Mouse (Mus musculus): ENCODE measurements at regions not wholly inside any gene's neighbourhood (a gene's known extent, or its start where the extent isn't known, plus 50 kb on each side); places are given as distances from the start of the nearest gene placed in this dataset.
A peak's percentile ranks its signal among the peaks of the same experiment; 100 is the strongest.

- no peak for DNase-seq (ENCODE audit: low read depth)
These were observed 198.6 kb upstream of the Tprg start for GRCm38 (mm10) chr16:25087741-25088648.

GRCm38 (mm10) chr16:25088649-25089019 lies 198.0 kb upstream of the Tprg start:
- no peak for DNase-seq (ENCODE audit: low read depth)

GRCm38 (mm10) chr16:25104165-25104564 lies 182.5 kb upstream of the Tprg start:
- no peak for DNase-seq (ENCODE audit: low read depth)

- no peak for DNase-seq (ENCODE audit: low read depth)
These were observed 182.0 kb upstream of the Tprg start for GRCm38 (mm10) chr16:25104603-25105002.

DNA sequence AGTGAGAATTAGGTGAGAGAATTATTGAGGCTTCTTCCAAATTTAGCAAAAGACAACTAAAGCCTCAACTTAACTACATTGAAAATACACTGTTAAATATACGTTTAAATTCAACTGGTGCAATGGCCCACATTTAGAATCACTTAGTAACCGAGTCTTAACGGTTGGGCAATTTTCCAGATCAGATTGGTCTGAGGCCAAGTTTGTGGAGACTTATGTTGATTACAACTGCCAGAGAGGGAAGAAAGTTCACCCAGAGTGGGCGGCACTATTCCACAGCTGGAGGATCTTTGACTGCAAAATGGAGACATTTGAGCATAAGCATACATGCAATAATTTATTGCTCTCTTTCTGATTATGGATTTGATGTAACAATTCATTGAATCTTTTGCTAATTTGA lies 146.5 kb upstream of the Tprg start:
- peak; percentile 79 for DNase-seq (ENCODE audit: low read depth)

- DNase-seq (ENCODE audit: low read depth) = peak; percentile 36
These were observed 139.1 kb upstream of the Tprg start for GRCm38 (mm10) chr16:25147486-25147885.

DNA sequence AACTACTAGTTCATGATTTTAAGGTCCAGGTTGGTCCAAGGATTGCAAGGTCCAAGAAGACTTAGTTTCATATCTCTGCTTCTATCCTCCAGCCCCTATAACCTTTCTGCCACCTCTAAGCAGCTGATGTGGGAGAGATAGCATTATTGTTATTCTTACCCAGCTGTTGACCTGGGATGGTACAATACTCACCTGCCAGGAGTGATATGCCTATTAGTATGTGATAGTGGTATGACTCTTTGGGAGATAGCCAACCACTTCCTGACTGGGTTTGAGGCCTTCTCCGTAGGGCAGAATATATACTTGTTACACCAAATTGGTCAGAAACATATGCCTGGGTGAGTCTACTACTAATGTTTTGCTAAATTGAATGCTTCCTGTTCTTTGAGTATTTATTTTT lies 137.4 kb upstream of the Tprg start:
- DNase-seq (ENCODE audit: low read depth) = no peak

GRCm38 (mm10) chr16:25176870-25177269 lies 109.7 kb upstream of the Tprg start:
- DNase-seq (ENCODE audit: low read depth) = no peak

DNA sequence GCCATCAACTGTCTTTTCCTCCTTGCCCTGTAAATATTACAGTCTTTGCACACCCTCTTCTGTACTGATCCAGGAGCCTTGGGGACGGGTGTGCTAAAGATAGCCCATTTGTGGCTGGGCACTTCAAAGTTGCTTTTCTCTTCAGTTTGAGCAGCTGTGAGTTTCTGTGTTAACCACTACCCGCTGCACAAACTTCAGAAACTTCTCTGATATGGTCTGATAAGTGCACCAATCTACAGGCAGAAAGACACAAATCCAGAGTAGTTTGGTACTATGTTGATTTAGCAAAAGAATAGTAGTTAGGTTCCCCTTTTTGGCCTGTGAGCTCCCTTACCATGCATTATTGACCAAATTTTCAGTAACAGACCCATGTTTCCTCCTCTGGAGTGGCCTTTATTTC lies 108.6 kb upstream of the Tprg start:
- no peak for DNase-seq (ENCODE audit: low read depth)

DNA sequence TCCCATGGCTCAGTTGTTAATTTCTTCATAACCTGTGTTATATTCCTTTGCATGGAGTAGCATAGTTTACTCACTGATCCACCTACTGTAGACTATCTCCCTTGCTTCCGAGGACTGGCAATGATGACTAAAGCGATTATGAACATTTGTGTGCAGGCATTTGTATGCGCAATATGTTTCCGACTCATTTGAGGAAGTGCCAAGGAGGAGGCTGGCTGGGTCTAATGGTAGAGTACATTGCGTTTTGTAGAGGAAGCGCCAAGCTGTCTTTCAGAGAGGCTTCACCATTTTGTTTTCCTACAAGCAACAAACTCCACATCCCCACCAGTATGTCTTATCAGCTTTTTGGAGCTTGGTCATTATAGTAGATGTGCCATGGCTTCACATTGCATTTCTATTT lies 104.7 kb upstream of the Tprg start:
- peak; percentile 51 for DNase-seq (ENCODE audit: low read depth)

DNA sequence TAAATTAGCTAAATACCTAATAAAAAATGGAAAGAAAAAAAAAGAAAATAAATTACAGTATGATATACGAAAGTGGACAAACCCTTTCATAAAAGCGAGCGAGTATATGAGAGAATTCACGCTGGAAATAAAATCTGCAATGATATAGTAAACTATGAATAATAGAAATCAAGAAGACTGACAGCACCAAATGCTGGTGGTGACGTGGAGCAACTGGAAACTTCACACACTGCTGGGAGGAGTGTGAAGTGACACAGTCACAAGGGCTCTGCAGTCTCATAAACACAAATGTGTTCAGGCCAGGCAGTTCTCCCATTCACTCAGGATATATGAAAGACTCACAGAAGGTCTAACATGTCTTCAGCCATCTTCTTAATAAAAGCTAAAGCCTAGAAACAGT lies 89.5 kb upstream of the Tprg start:
- no peak for DNase-seq (ENCODE audit: low read depth)

DNA sequence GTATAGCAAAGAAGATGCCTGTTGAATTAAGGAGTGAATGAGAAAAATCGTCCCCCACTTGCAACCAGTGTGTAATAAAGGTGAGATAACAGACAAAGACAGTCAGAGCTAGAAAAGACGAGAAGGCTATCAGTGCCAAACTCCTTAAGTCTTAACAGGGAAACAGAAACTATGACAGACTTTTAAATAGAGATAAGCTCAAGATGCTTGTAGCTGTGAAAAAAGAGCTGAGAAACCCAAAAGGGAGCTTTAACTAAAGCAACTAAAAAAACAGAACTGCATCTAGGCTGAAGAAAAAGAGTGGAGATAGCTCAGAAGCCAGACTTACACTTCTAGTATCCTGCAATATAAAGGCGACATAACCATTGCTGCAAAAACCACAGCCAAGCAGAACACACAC lies 87.8 kb upstream of the Tprg start:
- no peak for DNase-seq (ENCODE audit: low read depth)

DNA sequence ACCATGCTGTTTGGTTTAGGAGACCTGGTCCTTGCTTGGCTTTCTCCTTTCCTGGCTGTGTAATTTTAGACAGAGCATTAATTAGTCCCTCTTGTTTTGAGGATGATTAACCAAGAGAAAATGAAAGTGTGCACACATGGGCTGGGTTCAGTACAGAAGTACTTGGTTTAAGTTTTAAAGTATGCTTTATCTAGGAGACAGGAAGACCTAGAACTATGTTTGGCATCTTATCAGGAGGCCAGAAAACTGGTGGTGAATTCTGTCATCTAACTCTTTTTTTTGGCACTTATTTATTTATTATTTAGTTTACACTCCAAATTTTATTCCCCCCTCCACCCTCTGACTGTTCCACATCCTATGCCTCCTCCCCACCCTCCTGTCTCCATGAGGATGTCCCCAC lies 86.6 kb upstream of the Tprg start:
- no peak for DNase-seq (ENCODE audit: low read depth)

DNA sequence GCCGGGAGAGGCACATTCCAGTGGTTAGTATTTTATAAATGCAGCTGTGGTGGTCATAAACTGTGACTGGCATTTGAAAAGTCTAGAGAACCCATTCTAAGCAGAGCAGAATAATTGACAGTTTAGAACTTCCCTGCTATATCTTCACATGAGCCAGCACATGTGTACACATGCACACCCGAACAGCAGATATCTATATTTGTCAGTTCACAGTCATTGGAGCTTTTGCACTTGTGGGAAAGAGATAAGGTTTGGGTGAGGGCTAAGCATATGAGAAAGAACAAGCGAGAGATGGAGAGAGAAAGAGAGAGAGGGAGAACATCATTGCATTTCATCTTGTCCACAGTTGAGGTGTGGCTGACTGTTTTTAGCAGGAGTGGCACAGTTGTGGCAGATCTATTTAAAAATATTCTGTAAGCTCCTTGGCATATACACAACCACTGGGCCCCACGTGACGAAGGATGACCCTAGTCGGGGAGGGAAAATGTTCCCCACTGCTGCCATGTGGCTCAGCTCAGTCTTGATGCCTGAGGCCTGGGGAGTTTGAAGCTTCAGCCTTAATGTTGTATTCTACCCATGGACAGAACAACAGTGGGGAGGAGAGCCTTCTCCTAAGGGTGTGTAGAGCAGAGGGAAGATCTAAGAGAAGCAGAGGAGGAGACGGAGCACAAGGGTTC lies 85.4 kb upstream of the Tprg start:
- no peak for DNase-seq (ENCODE audit: low read depth)

DNA sequence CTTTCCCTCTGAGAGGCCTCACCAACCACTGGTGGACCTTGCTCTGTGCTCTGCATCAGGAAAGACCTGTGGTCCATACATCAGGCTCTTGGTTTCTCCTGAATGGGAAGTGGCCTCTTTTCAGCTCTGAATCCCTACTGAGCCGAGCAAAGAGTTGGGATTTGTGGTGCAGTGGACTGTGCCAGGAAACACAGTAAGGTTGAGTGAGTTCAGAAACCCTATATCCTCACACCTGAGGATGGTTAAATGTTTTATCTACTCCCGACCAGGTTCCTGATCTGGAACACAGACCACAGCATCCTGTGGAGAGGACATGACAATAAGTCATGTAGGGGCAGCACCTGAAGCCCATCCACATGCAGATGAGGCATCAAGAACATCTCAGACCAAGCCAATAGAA lies 73.4 kb upstream of the Tprg start:
- DNase-seq (ENCODE audit: low read depth) = no peak

- DNase-seq (ENCODE audit: low read depth) = peak; percentile 11
These were observed 66.1 kb upstream of the Tprg start for GRCm38 (mm10) chr16:25220552-25220951.

DNA sequence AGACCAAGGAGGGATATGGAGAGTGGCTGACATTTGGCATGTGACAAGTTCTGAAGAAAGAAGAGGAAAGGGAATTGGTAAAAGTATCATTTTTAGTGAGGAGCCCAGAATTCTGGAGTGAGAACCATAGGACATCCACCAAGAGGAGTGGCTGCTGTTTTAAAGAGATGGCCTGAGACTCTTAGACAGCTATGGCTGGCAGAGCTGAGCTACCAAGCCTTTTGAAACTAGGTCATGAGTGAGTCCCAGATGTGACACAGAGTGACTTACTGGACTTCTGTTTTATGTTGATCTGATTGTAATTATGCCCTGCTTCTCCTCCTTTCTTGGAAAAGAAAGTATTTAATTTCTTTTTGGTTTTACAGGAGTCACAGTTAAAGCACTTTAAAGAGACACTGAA lies 61.8 kb upstream of the Tprg start:
- DNase-seq (ENCODE audit: low read depth) = no peak

Data from NIH3T3 (cell line).